Mouse (Mus musculus) T-helper 17 cell (primary cell): ENCODE measurements around the gene Atp1b1.

ENCODE experiments used
- in situ Hi-C, 2 experiments: fragments of 300-600 bp; cut with MboI, MseI; formaldehyde crosslinking; loops; 1 replicate in 1 of 2; 2 replicates in 1 of 2; pipeline ENCODE4 v1.15.1; 2025; ENCODE audit warnings: high pct_unique_total_duplicates in 2 of 2

Gene Atp1b1

DNA sequence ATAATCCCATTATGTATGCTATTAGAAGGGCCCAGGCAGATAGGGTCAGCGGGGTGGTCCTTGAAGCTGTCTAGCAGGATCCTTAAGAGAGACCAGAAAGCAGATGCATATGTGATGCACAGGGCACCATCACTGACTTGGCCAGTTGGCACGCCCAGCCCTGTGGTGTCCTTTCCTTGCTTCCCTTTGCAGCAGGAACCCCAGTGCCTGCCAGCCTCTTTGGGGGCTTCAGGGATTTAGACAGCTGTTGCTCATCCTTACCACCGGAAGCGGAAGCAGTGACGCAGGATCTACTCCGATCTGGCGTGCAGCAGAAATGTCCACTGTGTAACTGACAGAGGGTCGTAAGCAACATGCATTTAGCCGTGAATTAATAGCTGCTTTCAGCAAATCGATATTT lies 9.3 kb upstream of the Atp1b1 start:
- in situ Hi-C loops, result no loop called here

GRCm38 (mm10) chr1:164461726-164462125 lies 3.6 kb upstream of the Atp1b1 start:
- in situ Hi-C loops, result no loop called here

- in situ Hi-C loops, result no loop called here
Measured at GRCm38 (mm10) chr1:164460921-164461697, 3.0 kb upstream of the Atp1b1 start.

GRCm38 (mm10) chr1:164459127-164459905 lies 1.2 kb upstream of the Atp1b1 start:
- in situ Hi-C loops, result loop anchor here in 1 of 2 experiments (10.0 kb wide), 1 partner anchor 445 kb away; no protein-coding TSS in a partner anchor

DNA sequence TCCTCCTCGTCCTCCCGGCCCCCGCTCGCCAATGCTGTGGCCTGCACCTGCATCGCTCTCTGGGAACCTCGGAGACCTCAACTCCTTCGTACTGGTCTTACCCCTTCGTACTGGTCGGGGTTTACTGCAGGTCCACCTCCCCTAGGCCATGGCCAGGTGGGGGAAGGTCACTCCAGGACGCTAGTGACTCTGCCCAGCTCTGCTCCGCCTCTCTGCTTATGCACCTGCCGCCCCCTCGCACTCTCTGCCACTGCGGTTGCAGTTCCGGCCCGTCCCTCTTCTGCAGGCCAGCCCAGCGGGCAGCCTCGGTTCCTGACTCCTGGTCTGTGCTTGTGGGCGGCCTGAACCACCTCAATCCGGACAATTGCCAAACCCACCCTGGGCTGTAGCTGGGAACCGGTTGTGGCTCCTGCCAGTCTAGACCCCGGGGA lies 481 bp upstream of the Atp1b1 start:
- in situ Hi-C loops, result loop anchor here in 1 of 2 experiments (10.0 kb wide), 1 partner anchor 446 kb away; no protein-coding TSS in a partner anchor

DNA sequence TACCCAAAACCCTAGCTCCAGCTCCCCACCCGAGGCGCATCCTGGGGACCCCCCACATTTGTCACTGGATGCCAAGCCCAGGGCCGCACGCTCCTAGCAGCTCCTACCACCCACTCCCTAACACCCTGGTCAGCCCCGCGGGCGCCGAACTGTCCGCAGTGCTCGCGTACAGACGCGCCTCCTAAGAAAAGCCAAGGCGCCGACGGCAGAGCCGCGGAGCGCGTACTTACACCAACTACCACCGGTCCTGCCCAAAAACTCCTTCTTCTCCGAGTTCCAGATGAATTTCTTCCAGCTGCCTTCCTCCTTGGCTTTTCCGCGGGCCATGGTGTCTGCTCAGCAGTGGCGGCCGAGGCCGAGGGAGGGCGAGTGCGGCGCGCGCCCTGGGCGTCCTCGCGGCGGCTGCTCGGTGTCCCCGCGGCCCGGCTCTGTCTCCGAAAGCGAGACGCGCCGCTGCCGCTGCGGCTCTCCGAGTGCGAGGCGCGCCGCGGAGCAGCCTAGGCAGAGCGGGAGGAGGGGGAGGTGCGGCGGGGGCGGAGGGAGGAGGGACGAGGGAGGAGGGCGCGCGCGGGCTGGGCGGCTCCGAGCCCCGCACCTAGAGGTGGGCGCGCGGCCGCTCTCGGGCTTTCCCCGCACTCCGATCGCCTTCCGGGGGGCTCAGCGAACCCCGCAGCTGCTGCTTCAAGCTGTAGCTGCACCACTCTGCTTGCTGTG lies 467 bp downstream of the Atp1b1 start:
- in situ Hi-C loops, result loop anchor here in 1 of 2 experiments (10.0 kb wide), 1 partner anchor 447 kb away; no protein-coding TSS in a partner anchor

DNA sequence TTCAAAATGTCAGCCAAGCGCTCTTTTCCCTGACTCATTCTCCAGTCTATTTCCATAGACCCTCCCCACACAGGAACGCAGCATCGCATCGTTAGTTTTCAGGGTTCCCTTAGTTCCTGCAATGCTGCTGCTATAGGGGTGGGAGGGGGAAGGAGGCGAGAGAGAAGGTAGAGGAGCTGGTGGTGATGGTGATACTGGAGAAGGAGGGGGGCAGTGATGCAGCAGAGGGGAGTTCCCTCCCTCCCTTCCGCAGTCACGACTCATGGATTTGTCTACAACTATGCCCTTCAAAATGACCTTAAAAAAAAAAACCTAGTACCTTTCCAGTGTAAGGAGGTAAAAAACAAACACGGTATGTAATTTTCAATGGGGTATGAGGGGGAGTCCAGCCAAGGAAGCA lies 1.4 kb downstream of the Atp1b1 start:
- in situ Hi-C loops, result loop anchor here in 1 of 2 experiments (10.0 kb wide), 1 partner anchor 448 kb away; no protein-coding TSS in a partner anchor

GRCm38 (mm10) chr1:164456065-164456464 lies 2.1 kb downstream of the Atp1b1 start:
- in situ Hi-C loops, result loop anchor here in 1 of 2 experiments (10.0 kb wide), 1 partner anchor 449 kb away; no protein-coding TSS in a partner anchor

DNA sequence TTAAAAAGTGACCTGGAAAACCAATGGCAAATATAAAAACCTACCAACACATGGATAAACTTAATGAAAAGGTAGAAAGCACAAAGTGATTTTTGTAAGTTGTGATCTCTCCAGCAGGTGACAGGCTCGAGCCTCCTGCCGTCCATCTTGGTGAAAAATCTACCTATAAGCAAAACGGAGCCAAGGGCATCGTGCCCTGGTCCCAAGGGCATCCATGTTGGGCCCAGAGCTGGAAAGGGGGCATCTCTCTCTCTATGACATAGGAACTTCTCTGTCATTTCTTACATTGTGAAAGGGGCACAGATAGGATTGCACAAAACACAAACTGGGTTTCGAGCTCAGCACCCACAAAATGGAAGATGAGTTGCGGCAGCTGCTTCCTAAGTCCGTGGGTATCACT lies 2.5 kb downstream of the Atp1b1 start:
- in situ Hi-C loops, result loop anchor here in 1 of 2 experiments (10.0 kb wide), 1 partner anchor 449 kb away; no protein-coding TSS in a partner anchor

DNA sequence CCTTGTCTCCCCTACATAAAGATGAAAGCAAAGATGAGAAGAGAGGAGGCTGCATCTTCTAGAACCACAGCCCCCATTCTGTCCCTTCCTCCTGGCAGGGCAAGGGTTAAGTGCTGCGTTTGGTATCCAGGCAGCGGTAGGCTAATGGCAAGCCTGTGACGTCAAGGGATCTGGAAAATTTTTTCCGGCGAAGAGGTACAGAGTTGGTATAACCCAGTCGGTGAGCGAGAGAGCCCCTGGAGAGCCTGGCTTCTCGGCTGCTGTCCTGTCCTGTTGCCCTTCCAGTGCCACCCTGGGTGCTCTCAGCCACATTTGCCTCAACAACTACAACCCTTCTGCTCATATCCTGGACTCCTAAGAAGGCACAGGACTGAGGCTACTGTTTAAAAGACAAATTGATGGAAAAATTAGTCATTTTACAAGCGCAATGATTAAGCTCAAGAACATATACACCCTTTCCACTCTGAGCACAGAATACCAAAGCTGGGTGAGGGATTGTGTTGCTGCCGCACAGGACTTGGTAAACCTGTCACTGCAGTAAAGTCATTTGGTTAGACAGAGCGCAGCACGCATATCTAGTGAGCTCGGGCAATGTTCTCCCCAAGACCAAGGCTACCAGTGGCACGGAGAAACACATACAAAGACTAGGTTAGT lies 3.3 kb downstream of the Atp1b1 start:
- in situ Hi-C loops, result loop anchor here in 1 of 2 experiments (10.0 kb wide), 1 partner anchor 450 kb away; no protein-coding TSS in a partner anchor

- in situ Hi-C loops, result loop anchor here in 1 of 2 experiments (10.0 kb wide), 1 partner anchor 451 kb away; no protein-coding TSS in a partner anchor
Measured at GRCm38 (mm10) chr1:164453739-164454138, 4.4 kb downstream of the Atp1b1 start.

DNA sequence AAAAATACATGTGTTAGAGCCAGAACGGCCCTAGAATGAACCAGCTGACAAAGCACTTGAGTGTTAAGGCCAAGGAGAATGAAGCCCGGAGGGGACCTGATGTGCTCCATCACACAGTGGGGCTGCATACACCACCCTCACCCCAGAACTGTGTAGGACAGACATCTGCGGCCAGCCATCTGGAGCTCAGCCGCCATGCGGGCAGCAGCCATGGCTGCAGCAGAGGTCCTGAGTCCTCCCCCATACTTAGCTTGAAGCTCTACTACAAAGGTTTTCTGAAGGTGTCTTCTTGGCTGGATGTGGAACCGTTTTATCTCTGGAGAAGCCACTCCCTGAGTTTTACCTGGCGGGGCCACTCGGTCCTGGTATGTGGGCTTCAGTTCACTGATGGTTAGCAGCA lies 5.0 kb downstream of the Atp1b1 start:
- in situ Hi-C loops, result loop anchor here in 1 of 2 experiments (10.0 kb wide), 1 partner anchor 452 kb away; no protein-coding TSS in a partner anchor

DNA sequence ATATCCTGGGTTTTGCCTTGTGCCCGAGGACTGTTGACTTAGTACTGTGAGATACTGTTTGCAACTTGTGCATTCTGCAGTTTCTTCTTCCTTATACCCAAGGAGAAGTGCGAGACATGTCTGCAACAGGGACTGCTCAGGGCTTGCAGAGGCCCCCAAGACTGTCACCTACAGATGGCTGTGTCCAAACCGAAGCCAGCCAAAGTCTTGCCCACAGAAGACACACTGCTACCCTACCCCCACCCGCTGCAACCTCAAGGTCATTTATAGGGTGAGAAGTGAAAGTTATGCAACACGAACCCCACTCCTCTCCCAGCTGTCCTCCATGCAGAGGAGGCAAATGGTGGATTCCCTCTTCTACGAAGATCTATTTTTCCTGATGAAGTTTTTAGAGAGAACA lies 5.6 kb downstream of the Atp1b1 start:
- in situ Hi-C loops, result loop anchor here in 1 of 2 experiments (10.0 kb wide), 1 partner anchor 452 kb away; no protein-coding TSS in a partner anchor

GRCm38 (mm10) chr1:164451346-164451745 lies 6.8 kb downstream of the Atp1b1 start:
- in situ Hi-C loops, result loop anchor here in 1 of 2 experiments (10.0 kb wide), 1 partner anchor 453 kb away; no protein-coding TSS in a partner anchor

DNA sequence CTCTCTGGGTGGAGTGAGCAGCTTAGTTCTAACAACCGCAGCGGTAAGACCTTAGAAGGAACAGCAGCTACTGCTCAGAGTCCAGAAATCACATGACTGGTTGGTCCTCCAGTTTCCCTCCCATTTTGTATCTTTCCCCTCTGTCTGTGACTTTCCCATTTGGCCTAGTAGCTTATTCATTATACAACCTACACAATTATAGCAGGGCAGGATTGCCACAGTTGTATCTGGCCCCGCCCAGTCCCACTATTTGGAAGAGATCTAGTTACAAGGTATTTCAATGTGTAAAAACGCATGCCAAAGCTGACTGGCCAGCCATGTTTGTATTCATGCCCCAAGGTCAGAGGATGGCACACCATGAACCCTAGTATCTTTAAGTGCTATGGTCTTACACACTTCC lies 7.5 kb downstream of the Atp1b1 start:
- in situ Hi-C loops, result loop anchor here in 1 of 2 experiments (10.0 kb wide), 1 partner anchor 454 kb away; no protein-coding TSS in a partner anchor

DNA sequence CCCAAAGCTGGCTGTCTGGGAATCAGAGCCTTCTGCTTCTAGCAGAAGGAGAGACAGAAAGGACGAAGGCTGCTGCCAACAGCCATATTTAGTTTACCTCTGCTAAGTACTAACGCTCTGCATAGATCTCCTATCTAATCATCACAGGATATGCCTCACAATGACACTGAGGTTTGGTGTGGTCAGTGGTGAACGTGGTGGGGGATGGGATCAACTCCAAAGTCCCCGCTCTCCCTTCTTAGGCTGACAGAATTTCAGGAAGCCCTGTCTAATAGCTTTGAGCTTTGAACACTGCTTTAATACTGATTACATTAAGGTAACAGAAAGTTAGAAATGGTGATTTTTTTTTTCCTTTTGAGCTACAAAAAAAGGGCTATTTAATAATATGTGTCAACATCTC lies 7.9 kb downstream of the Atp1b1 start:
- in situ Hi-C loops, result loop anchor here in 1 of 2 experiments (10.0 kb wide), 1 partner anchor 455 kb away; no protein-coding TSS in a partner anchor

GRCm38 (mm10) chr1:164449626-164450025 lies 8.5 kb downstream of the Atp1b1 start:
- in situ Hi-C loops, result loop anchor here in 1 of 2 experiments (10.0 kb wide), 2 partner anchors 455 to 1985 kb away; no protein-coding TSS in a partner anchor

DNA sequence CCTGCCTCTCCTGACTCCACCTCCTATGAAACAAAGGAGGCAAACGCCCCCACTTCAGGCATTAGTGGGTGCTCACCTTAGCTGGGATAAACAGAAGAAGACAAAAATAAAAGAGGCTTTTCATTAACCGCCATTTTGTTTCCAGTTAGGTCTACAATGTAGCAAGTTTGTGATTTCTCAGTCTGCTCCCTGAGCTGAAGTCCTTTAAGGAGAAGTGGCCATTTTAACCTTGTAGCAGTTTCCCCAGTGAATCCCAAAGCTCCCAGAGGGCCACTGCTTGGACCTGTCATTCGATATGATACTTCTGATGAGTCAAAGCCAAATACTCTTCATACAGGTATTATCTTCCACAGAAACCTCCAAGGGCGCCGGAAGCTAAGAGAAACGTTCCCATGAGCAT lies 10.6 kb downstream of the Atp1b1 start:
- in situ Hi-C loops, result loop anchor here in 1 of 2 experiments (10.0 kb wide), 1 partner anchor 1983 kb away; no protein-coding TSS in a partner anchor

GRCm38 (mm10) chr1:164446535-164446934 lies 11.6 kb downstream of the Atp1b1 start:
- in situ Hi-C loops, result loop anchor here in 1 of 2 experiments (10.0 kb wide), 1 partner anchor 1982 kb away; no protein-coding TSS in a partner anchor

GRCm38 (mm10) chr1:164445620-164446162 lies 12.5 kb downstream of the Atp1b1 start:
- in situ Hi-C loops, result loop anchor here in 1 of 2 experiments (10.0 kb wide), 1 partner anchor 1981 kb away; no protein-coding TSS in a partner anchor
